Mouse (Mus musculus): ENCODE results near the gene Pom121l2. TPM values are rescaled to one million over a fixed set of nuclear protein-coding genes. Genes with fewer than 3 reads are reported as not detected.
A peak's percentile ranks its signal among the peaks of the same experiment; 100 is the strongest.

Gene Pom121l2
- polyA plus RNA-seq, 1 experiment from 2014 or later = not detected

- ATAC-seq (ENCODE audit: low FRiP score, low TSS enrichment) = peak; percentile 93
- 15% methylated on average over 27 of the region's 27 CpGs for WGBS
Measured at GRCm38 (mm10) chr13:22015479-22016450, 34.8 kb downstream of the Pom121l2 start.

DNA sequence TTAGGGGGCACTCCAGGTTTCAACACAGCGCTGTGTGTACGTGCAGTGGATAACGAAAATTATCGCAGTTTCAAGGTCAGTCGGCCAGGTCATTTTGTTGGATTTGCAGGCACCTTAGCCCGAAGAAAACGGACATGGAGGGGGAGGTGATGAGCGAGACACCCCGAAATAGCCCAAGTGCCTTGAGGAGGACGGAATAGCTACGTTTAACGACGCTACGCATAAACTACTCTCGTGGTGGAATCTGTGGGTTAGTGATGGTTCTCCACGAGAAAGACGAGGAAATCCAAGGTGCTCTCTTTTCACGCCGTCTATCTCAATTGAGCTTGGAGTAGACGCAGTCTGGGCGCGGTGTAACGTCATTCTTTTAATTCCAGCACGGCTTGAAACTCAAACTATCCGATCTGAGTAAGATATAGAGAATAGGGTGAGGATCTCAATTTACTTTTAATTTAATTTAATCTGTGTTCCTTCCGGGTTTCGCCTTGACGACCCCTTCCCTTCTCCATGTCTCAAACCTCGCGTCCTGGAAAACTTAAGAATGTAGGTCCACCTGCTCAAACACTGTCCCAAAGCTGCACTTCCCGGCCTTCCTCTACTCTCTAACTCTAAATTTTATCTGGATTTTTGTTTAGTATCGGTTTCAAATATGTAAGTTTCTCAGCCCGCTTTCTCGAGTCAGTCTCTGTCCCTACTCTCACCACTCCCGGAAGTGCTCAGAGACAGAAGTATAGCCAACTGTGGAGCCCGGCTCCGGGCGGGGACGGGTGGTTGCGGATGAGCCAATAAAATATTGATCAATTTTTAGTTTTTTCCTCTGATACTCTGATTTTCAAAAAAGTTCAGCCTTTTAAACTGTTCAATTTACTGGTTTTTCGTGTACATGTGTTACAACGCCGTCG lies 39.2 kb downstream of the Pom121l2 start:
- Histone ChIP-seq H3K4me3 (ENCODE audit: low read depth, low read length) (peak overlapping the region; percentile 38), H3K36me3 (ENCODE audit: control insufficient read depth, insufficient read depth, low read length) (no peaks in the 10 kb centered on the region), H3K27ac (replicated peaks) (no peak overlapping the region), H3K27me3 (ENCODE audit: control insufficient read depth, insufficient read depth, low read length) (peaks cover 4% of the 10 kb centered on the region; the same call in 1 of the 2 replicates), H3K4me2 (replicated peaks; ENCODE audit: low read depth) (peak overlapping the region; percentile 49), H3K9me3 (ENCODE audit: control insufficient read depth, low read length) (no peaks in the 10 kb centered on the region), H3K4me1 (replicated peaks; ENCODE audit: control insufficient read depth, insufficient read depth) (no peaks in the 10 kb centered on the region), H3K9ac (ENCODE audit: low read length) (0 out of 2 replicates have a peak overlapping the region, but pooled peaks have one; percentile 32)
- WGBS = 4% methylated on average over 44 of the region's 44 CpGs
- TF ChIP-seq EP300 (optimal IDR thresholded peaks at IDR 0.05) (no peak), CTCF (IDR thresholded peaks at IDR 0.05; ENCODE audit: low read depth) (no peak)
- DNase-seq (ENCODE audit: low spot score) (peak; percentile 34), ATAC-seq (ENCODE audit: low FRiP score, low TSS enrichment) (no peak)

More at GRCm38 (mm10) chr13:22015479-22016450, 34.8 kb downstream of the Pom121l2 start:
- peak; percentile 33 for TF ChIP-seq CTCF (IDR thresholded peaks at IDR 0.05; ENCODE audit: low read depth)
- TF ChIP-seq EP300 (optimal IDR thresholded peaks at IDR 0.05) = no peak
- Histone ChIP-seq H3K27ac (replicated peaks) (no peak overlapping the region), H3K9me3 (ENCODE audit: control insufficient read depth, low read length) (no peaks in the 10 kb centered on the region), H3K4me2 (replicated peaks; ENCODE audit: low read depth) (no peak overlapping the region), H3K4me3 (ENCODE audit: low read depth, low read length) (no peak overlapping the region), H3K27me3 (ENCODE audit: control insufficient read depth, insufficient read depth, low read length) (peaks cover 6% of the 10 kb centered on the region; the same call in 1 of the 2 replicates), H3K36me3 (ENCODE audit: control insufficient read depth, insufficient read depth, low read length) (no peaks in the 10 kb centered on the region), H3K4me1 (replicated peaks; ENCODE audit: control insufficient read depth, insufficient read depth) (no peaks in the 10 kb centered on the region), H3K9ac (ENCODE audit: low read length) (no peak overlapping the region)
- DNase-seq (ENCODE audit: low spot score) = peak; percentile 82

DNA sequence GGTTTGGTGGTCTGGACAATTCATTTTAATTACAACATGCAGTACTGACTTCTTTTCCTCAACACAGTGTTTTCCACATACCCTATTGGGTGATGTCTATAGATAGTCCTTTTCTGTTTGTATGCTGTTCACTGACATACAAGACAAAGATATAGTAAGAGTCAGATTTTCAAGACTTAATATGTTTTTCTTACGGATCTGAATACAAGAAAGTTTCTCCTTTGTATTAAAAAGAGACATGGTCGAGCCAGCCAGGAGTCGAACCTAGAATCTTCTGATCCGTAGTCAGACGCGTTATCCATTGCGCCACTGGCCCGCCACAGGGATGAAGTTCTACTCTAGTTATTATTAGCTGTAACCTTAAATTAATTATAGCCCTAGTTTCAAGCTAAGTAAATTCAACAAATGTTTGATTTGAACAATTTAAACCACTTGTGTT lies 39.9 kb downstream of the Pom121l2 start:
- peak; percentile 59 for DNase-seq (ENCODE audit: low spot score)
- Histone ChIP-seq H3K4me1 (replicated peaks; ENCODE audit: control insufficient read depth, insufficient read depth) (no peaks in the 10 kb centered on the region), H3K9me3 (ENCODE audit: control insufficient read depth, low read length) (no peaks in the 10 kb centered on the region), H3K4me2 (replicated peaks; ENCODE audit: low read depth) (peak overlapping the region; percentile 49), H3K4me3 (ENCODE audit: low read depth, low read length) (peak overlapping the region; percentile 38), H3K27me3 (ENCODE audit: control insufficient read depth, insufficient read depth, low read length) (no peaks in the 10 kb centered on the region), H3K27ac (replicated peaks) (no peak overlapping the region), H3K36me3 (ENCODE audit: control insufficient read depth, insufficient read depth, low read length) (no peaks in the 10 kb centered on the region), H3K9ac (ENCODE audit: low read length) (no peak overlapping the region)
- WGBS = 2% methylated on average over 8 of the region's 8 CpGs
- ATAC-seq (ENCODE audit: low FRiP score, low TSS enrichment) = peak; percentile 73
- TF ChIP-seq CTCF (IDR thresholded peaks at IDR 0.05; ENCODE audit: low read depth) (no peak), EP300 (optimal IDR thresholded peaks at IDR 0.05) (no peak)

DNA sequence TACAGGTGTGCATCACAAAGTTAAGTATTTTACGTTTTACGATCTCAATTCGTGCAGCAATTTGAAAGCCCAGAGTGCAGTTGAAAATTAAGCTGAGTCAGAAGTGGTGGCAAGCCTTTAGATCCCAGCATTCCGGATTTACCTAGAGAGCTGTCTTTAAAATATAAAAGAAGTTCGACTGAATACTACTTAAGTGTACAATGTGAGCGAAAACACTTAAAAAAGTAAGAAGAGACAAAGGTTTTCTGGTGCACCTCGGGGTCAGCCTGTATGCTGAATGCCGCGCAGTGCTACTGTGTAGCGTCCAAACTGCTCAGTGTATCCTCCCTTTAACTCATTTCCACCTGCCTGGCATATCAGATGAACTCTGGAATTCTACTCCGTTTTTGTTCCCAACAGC lies 40.6 kb downstream of the Pom121l2 start:
- Histone ChIP-seq H3K27ac (replicated peaks) (no peak overlapping the region), H3K27me3 (ENCODE audit: control insufficient read depth, insufficient read depth, low read length) (no peaks in the 10 kb centered on the region), H3K9ac (ENCODE audit: low read length) (peak overlapping the region; percentile 9), H3K9me3 (ENCODE audit: control insufficient read depth, low read length) (no peaks in the 10 kb centered on the region), H3K36me3 (ENCODE audit: control insufficient read depth, insufficient read depth, low read length) (no peaks in the 10 kb centered on the region), H3K4me3 (ENCODE audit: low read depth, low read length) (peak overlapping the region; percentile 38), H3K4me1 (replicated peaks; ENCODE audit: control insufficient read depth, insufficient read depth) (no peaks in the 10 kb centered on the region), H3K4me2 (replicated peaks; ENCODE audit: low read depth) (peak overlapping the region; percentile 49)
- ATAC-seq (ENCODE audit: low FRiP score, low TSS enrichment) (no peak), DNase-seq (ENCODE audit: low spot score) (no peak)
- WGBS = under 1% methylated on average over 11 of the region's 11 CpGs
- TF ChIP-seq EP300 (optimal IDR thresholded peaks at IDR 0.05) (no peak), CTCF (IDR thresholded peaks at IDR 0.05; ENCODE audit: low read depth) (no peak)

DNA sequence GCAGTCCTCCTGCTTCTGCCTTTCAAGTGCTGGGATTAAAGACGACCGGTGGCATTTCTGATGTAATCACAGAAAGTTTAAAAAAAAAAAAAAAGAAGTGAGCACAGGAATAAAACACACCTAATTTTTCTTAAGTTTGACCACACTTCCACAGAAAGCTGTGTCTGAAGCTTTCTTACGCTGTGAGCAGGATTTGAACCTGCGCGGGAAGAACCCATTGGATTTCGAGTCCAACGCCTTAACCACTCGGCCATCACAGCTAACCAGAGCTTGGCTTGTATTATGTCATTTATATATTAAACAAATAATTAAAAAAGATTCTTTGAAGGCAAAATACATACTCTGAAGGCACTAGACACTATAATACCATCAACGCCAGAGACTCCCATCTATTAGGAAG lies 41.2 kb downstream of the Pom121l2 start:
- WGBS = 2% methylated on average over 9 of the region's 9 CpGs
- Histone ChIP-seq H3K27ac (replicated peaks) (no peak overlapping the region), H3K4me2 (replicated peaks; ENCODE audit: low read depth) (peak overlapping the region; percentile 49), H3K4me1 (replicated peaks; ENCODE audit: control insufficient read depth, insufficient read depth) (no peaks in the 10 kb centered on the region), H3K4me3 (ENCODE audit: low read depth, low read length) (peak overlapping the region; percentile 38), H3K27me3 (ENCODE audit: control insufficient read depth, insufficient read depth, low read length) (no peaks in the 10 kb centered on the region), H3K9ac (ENCODE audit: low read length) (peak overlapping the region; percentile 9), H3K36me3 (ENCODE audit: control insufficient read depth, insufficient read depth, low read length) (no peaks in the 10 kb centered on the region), H3K9me3 (ENCODE audit: control insufficient read depth, low read length) (no peaks in the 10 kb centered on the region)
- DNase-seq (ENCODE audit: low spot score) (peak; percentile 84), ATAC-seq (ENCODE audit: low FRiP score, low TSS enrichment) (peak; percentile 85)
- TF ChIP-seq CTCF (IDR thresholded peaks at IDR 0.05; ENCODE audit: low read depth) = no peak
- no peak for TF ChIP-seq EP300 (optimal IDR thresholded peaks at IDR 0.05)

Data from stomach, postnatal 0 days (tissue).